Mouse (Mus musculus) lung, adult 2 months (tissue): ENCODE results near the gene Myof. TPM values are rescaled to one million over a fixed set of nuclear protein-coding genes. Genes with fewer than 3 reads are reported as not detected.

ENCODE experiments used
- DNase-seq: peaks from one replicate; pipeline ENCODE4 v3.0.0; 2022
- H3K4me1 ChIP-seq: fragments of 200-500 bp; 2 replicates; pipeline ENCODE4 v1.6.1; 2011; ENCODE audit warnings: low read length; ENCODE audit not compliant: control insufficient read depth, insufficient read depth
- H3K4me3 ChIP-seq: fragments of 200-500 bp; replicated peaks from 2 replicates; pipeline ENCODE3; 2011; ENCODE audit warnings: low read depth, mild to moderate bottlenecking, control low read depth, low read length; ENCODE audit errors: extremely low read depth
- CTCF ChIP-seq: fragments of 200-500 bp; IDR thresholded peaks from 2 replicates; pipeline ENCODE4 v1.5.1; 2011; ENCODE audit warnings: mild to moderate bottlenecking, low read length, control low read depth; ENCODE audit not compliant: insufficient read depth
- POLR2A ChIP-seq: fragments of 200-500 bp; IDR thresholded peaks from 2 replicates; pipeline ENCODE4 v1.6.1; 2011; ENCODE audit warnings: low read depth, mild to moderate bottlenecking, control low read depth, low read length, borderline replicate concordance; ENCODE audit errors: extremely low read depth
- WGBS: fragments of 180-500 bp; shearing (Covaris S2); methylation state at CpG from one replicate; pipeline ENCODE4 v1.1.7; 2018; 5-methylcytosine and 5-hydroxymethylcytosine counted together
- polyA plus RNA-seq: library from polyadenylated mRNA; depleted of rRNA; stranded (reverse); fragments of >200 nt; gene quantifications from 2 replicates; pipeline ENCODE4 v1.2.3, GENCODE M21; 2012

Gene Myof
- polyA plus RNA-seq, 1 experiment, result 51.8 TPM

DNA sequence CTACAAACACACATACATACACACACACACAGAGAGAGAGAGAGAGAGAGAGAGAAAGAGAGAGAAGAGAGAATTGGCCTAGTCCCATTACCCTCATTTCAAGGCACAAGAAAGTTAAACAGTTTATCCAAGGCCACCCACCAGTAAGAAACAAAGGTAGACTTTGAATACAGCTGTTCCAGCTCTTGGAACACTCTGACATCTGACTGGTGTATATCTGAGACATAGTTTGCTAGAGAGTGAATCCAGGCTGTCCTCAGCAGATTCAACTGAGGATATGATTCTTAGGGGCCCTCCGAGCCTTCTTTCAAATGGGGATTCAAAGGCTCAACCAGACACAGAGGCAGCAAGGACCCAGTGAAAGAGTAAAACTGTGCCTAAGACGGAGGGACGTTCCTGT, 14.1 kb downstream of the Myof start:
- peaks cover 36% of the 10 kb centered on the region for H3K4me1 ChIP-seq
- WGBS, result 65% methylated on average over 3 of the region's 3 CpGs
- DNase-seq, result no peak
- no peak overlapping the region for H3K4me3 ChIP-seq
- TF ChIP-seq CTCF (no peak), POLR2A (no peak)

DNA sequence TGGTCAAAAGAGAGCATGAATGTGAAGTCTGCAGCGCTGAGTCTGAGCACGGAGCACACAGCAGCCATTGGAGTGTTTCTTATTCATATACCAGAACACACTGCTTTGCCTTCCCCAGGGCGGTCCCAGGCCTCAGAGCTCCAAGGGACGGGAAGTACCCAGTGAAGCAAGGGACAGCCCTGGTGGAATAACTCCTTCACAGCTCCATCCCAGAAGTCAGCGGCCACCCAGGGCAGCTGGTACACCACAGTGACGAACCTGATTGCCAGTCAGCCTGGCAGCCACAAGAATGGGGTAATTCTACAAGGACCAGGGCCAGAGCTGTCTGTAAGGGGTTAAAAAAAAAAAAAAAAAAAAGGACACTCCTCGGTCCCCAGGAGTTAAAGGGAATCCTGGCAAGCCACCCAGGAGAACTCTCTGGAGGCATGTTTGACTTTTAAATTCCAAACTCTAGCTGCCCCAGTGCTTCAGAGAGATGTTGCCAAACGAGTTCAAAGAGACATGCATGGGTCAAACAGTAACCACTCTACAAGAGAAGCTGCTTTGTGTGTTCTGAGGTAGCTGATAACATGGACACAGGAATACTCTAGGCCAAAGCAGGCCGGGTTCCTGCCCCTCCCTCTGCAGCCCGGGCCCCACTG, 15.4 kb downstream of the Myof start:
- TF ChIP-seq CTCF, result no peak
- no peak for TF ChIP-seq POLR2A
- 39% methylated on average over 10 of the region's 10 CpGs for WGBS
- peak overlapping the region; percentile 8 for H3K4me3 ChIP-seq
- peak; percentile 55 for DNase-seq
- peaks cover 38% of the 10 kb centered on the region for H3K4me1 ChIP-seq

DNA sequence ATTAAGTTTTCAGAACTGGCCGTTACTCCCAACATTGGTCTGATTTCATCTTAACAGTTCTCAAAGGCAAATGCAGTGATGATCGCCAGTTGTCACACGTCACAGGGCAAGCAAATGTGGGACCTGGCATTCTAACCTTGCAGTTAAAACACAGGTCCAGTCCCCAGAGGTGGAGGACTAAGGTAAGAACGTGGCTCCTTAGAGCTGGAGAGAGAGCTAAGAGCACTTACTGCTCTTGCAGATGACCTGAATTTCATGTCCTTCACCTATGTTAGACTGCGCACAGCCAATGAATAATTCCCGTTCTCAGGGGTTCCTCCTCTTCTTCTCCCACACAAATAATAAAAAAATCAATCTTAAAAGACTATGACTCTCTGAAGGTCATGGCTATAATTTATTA, 16.0 kb downstream of the Myof start:
- WGBS, result 59% methylated on average over 6 of the region's 6 CpGs
- TF ChIP-seq POLR2A (no peak), CTCF (no peak)
- H3K4me3 ChIP-seq, result no peak overlapping the region
- H3K4me1 ChIP-seq, result peaks cover 39% of the 10 kb centered on the region
- DNase-seq, result no peak

DNA sequence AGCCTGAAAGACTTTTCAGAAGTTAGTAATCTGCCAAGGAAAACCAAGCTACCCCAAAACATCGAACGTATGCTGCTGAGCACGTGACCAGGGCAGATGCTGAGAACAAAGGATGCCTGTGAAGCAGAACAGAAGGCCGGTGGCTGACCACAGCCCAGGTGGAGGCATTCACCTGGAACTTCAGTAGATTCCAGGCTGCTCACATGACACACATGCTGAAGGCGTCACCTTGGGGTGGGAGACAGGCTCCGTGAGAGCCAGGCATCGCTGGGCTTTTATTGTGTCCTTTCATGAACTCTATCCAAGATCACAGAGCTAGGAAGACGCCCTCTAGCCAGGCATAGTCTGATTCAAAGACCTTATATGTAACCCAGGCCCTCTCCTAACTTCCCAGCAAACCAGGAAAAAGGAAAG, 17.2 kb downstream of the Myof start:
- peak; percentile 40 for DNase-seq

DNA sequence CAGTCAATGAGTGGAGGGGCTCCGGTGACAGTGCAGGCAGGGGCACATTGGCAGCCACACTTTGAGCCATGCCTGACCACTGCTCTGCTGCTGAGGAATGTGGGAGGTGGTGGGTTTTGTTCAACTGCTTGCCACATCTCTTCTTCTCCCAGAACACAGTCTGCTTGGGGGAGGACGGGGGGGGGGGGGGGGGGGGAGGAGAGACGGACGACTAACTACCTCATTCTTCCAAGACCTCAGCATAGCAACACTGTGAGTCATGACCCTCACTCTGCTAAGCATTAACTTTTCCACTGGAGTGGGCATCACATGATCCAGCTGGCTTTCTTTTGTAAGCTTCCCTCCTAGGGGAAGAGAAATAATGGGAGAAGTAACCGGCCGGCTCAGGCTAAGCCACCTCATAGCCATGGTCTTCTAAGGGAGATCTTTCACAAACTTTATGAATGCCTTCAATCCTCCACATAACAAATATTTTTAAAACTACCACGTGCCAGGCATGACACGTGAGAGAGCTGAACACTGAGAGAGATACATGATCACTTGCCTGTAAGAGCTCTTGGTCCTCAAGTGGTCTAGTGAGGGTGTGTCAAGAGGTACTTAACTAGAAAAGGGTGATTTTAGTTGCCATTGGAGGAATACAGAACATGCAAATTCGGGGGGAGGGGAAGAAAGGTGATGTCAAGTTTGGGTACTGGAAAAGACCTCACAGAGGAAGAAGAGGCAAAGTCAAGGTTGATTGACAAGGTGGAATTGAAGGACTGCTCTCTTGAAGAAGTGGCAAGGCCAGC, 17.9 kb downstream of the Myof start:
- DNase-seq, result peak; percentile 64
- peak; percentile 49; the same call in 1 of the 2 replicates for TF ChIP-seq POLR2A
- TF ChIP-seq CTCF, result no peak
- Histone ChIP-seq H3K4me3 (no peak overlapping the region), H3K4me1 (peaks cover 35% of the 10 kb centered on the region)
- WGBS, result 32% methylated on average over 9 of the region's 9 CpGs

More for the DNA sequence above, 17.2 kb downstream of the Myof start:
- no peak for TF ChIP-seq CTCF
- TF ChIP-seq POLR2A, result 0 out of 2 replicates have a peak, but pooled peaks have one; percentile 4
- 33% methylated on average over 8 of the region's 8 CpGs for WGBS
- Histone ChIP-seq H3K4me3 (no peak overlapping the region), H3K4me1 (peaks cover 39% of the 10 kb centered on the region)

DNA sequence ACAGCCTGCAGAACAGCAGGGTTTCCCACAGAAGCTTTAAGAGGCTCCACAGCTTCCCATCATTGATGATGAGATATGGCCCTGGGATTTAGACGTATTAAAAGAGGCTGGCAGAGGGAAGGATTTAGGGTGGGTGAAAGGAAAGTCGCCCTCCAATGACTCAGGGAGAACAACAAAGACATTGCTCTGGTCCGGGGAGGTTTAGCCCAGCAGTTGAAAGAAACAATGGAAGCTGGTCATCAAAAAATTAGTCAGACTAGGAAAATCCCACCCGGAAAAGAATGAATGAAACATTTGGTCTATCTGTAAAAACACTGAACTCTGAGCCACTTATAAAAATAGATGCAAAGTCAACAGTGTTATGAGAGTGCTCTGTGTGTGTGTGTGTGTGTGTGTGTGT, 19.8 kb downstream of the Myof start:
- DNase-seq, result no peak
- no peak for TF ChIP-seq POLR2A
- TF ChIP-seq CTCF, result no peak
- H3K4me3 ChIP-seq, result no peak overlapping the region
- WGBS, result 58% methylated on average over 4 of the region's 4 CpGs
- peaks cover 30% of the 10 kb centered on the region for H3K4me1 ChIP-seq

DNA sequence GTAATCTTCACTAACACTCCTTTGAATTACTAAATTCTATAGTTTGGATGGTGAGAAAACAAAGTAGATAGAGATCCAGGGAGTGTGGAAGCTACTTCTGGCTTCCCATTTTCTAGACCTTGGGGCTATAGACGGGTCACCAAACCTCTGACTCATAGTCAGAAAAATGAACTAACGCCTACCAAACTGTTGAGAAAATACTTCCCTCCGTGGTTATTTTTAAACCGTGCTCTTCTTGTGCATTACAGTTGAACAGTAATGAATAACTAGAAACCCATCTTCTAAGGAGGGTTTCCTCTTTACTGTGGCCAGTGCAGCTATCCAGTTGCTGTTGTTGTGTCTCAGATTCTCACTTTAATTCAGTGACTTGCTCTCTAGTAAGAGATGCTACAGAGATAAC, 20.7 kb downstream of the Myof start:
- WGBS, result 15% methylated on average over 4 of the region's 4 CpGs
- peaks cover 24% of the 10 kb centered on the region for H3K4me1 ChIP-seq
- no peak for DNase-seq
- TF ChIP-seq CTCF, result no peak
- TF ChIP-seq POLR2A, result no peak
- H3K4me3 ChIP-seq, result no peak overlapping the region

DNA sequence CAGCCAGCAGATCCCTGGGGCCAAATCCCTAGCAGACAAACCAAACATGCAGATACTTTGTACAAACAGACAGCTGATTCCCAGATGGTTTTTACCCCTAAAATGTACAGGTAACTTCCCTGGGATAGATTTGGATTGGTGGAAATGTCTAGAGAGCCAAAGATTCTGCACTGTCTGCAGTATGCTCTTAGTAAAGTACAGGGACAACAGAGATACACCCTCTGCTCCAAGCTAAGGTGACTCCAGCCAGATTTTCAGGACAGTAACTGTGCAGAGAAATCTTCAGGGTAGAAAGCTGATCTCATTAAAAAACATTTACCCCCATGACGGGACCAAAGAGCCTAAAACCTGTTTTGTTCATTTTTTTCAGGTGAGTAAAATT, 27.5 kb downstream of the Myof start:
- no peak for DNase-seq
- Histone ChIP-seq H3K4me3 (no peak overlapping the region), H3K4me1 (peaks cover 11% of the 10 kb centered on the region)
- 53% methylated on average over 1 of the region's 1 CpGs for WGBS
- TF ChIP-seq POLR2A (no peak), CTCF (no peak)

DNA sequence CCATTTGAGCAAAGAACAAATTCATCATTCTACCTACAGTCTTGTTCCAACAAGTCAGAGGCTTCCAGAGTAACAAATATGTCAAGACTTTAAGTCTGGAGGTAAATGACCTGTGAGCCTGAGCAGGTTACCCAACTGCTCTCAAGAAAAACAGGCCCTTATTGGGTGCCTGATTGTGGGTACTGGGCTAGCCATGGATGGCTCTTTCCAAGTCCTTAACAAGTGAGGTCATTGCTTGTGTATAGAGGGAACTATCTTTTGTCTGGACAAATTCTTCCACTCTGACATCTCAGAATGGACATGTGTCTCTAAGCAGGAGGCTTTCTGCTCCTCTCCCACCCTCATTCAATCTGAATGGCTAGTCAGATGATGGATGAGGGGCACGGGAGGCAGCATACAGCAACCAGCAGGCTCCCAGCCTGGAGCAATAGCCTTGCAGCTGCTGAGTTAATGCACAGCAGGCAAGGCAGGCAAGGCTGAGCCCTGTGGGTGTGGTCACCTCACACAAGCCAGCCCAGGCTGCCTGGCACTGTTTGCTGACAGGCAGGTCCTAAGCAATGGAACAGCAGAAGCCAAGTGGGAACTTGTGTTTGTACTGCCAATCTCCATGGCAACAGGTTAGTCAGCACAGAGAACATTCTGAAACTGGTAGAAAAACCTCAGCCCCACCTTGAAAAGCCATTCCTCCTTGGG, 28.1 kb downstream of the Myof start:
- 7% methylated on average over 1 of the region's 1 CpGs for WGBS
- Histone ChIP-seq H3K4me1 (peaks cover 11% of the 10 kb centered on the region), H3K4me3 (no peak overlapping the region)
- peak; percentile 72 for DNase-seq
- no peak; the same call in 1 of the 2 replicates for TF ChIP-seq POLR2A
- no peak for TF ChIP-seq CTCF
